In genomic region chr3:141862816-141863461, GRCm38 (mm10) we compare ENCODE assay signal across 8 mouse cellular contexts.
DNase-seq lines count a peak whose midpoint lies in the region; ATAC-seq lines count a peak whose summit lies in the region.

No protein-coding gene starts in this region.

- no peaks in the 10 kb centered on the region for H3K36me3 ChIP-seq in heart, embryonic 11.5 days (ENCODE audit: control insufficient read depth, insufficient read depth, low read length)
- no peaks in the 10 kb centered on the region for H3K36me3 ChIP-seq in kidney, embryonic 14.5 days (ENCODE audit: control insufficient read depth, insufficient read depth, low read length)
- no peaks in the 10 kb centered on the region for H3K36me3 ChIP-seq in liver, embryonic 13.5 days
- no peaks in the 10 kb centered on the region for H3K36me3 ChIP-seq in neural tube, embryonic 14.5 days (ENCODE audit: control insufficient read depth, insufficient read depth, low read length)

- H3K9me3 ChIP-seq in heart, embryonic 11.5 days (replicated peaks; ENCODE audit: control insufficient read depth, low read length): no peaks in the 10 kb centered on the region
- H3K9me3 ChIP-seq in kidney, embryonic 14.5 days (ENCODE audit: control insufficient read depth, low read length): no peaks in the 10 kb centered on the region
- no peaks in the 10 kb centered on the region for H3K9me3 ChIP-seq in liver, embryonic 13.5 days (replicated peaks)
- H3K9me3 ChIP-seq in neural tube, embryonic 14.5 days (ENCODE audit: control insufficient read depth, low read length): no peaks in the 10 kb centered on the region

- peak; percentile 60 for ATAC-seq in CD4-positive, CD25-positive, alpha-beta regulatory T cell, adult 4 months
- ATAC-seq in heart, embryonic 11.5 days (replicated peaks; ENCODE audit: insufficient number of reproducible peaks, low FRiP score, low TSS enrichment): 0 out of 2 replicates have a peak, but pooled peaks have one; percentile 46
- peak; percentile 90 for ATAC-seq in kidney, embryonic 14.5 days (ENCODE audit: low FRiP score, low TSS enrichment)
- ATAC-seq in liver, embryonic 13.5 days (ENCODE audit: low read depth): peak; percentile 48; the same call in 1 of the 2 replicates
- ATAC-seq in neural tube, embryonic 14.5 days (ENCODE audit: low read depth): peak; percentile 95

- no peaks in the 10 kb centered on the region for H3K4me1 ChIP-seq in heart, embryonic 11.5 days (ENCODE audit: control insufficient read depth, insufficient read depth, low read length)
- no peaks in the 10 kb centered on the region for H3K4me1 ChIP-seq in kidney, embryonic 14.5 days (ENCODE audit: control insufficient read depth, insufficient read depth, low read length)
- H3K4me1 ChIP-seq in liver, embryonic 13.5 days (replicated peaks): no peaks in the 10 kb centered on the region
- H3K4me1 ChIP-seq in neural tube, embryonic 14.5 days (ENCODE audit: control insufficient read depth, insufficient read depth, low read length): no peaks in the 10 kb centered on the region

- H3K4me3 ChIP-seq in heart, embryonic 11.5 days (ENCODE audit: low read depth, low read length): no peak overlapping the region
- H3K4me3 ChIP-seq in kidney, embryonic 14.5 days (ENCODE audit: low read length): no peak overlapping the region
- H3K4me3 ChIP-seq in liver, embryonic 13.5 days (replicated peaks): no peak overlapping the region
- H3K4me3 ChIP-seq in neural tube, embryonic 14.5 days (ENCODE audit: low read depth, low read length): no peak overlapping the region

- no peak overlapping the region for H3K9ac ChIP-seq in heart, embryonic 11.5 days (ENCODE audit: low read depth, low read length)
- H3K9ac ChIP-seq in kidney, embryonic 14.5 days (ENCODE audit: low read depth, low read length): no peak overlapping the region
- no peak overlapping the region for H3K9ac ChIP-seq in liver, embryonic 13.5 days
- H3K9ac ChIP-seq in neural tube, embryonic 14.5 days (replicated peaks; ENCODE audit: low read depth, low read length): no peak overlapping the region

- no peaks in the 10 kb centered on the region for H3K27me3 ChIP-seq in heart, embryonic 11.5 days (ENCODE audit: control insufficient read depth, insufficient read depth, low read length)
- no peaks in the 10 kb centered on the region for H3K27me3 ChIP-seq in kidney, embryonic 14.5 days (ENCODE audit: control insufficient read depth, insufficient read depth, low read length)
- no peaks in the 10 kb centered on the region for H3K27me3 ChIP-seq in liver, embryonic 13.5 days
- H3K27me3 ChIP-seq in neural tube, embryonic 14.5 days (ENCODE audit: control insufficient read depth, insufficient read depth, low read length): no peaks in the 10 kb centered on the region

- H3K27ac ChIP-seq in heart, embryonic 11.5 days (ENCODE audit: low read depth, low read length): no peak overlapping the region
- no peak overlapping the region for H3K27ac ChIP-seq in kidney, embryonic 14.5 days (ENCODE audit: low read depth, low read length)
- no peak overlapping the region for H3K27ac ChIP-seq in liver, embryonic 13.5 days
- no peak overlapping the region for H3K27ac ChIP-seq in neural tube, embryonic 14.5 days (ENCODE audit: low read depth, low read length)

- H3K4me2 ChIP-seq in heart, embryonic 11.5 days: peak overlapping the region; percentile 42
- H3K4me2 ChIP-seq in kidney, embryonic 14.5 days (replicated peaks; ENCODE audit: low read depth, low read length): no peak overlapping the region
- H3K4me2 ChIP-seq in liver, embryonic 13.5 days: no peak overlapping the region
- no peak overlapping the region; the same call in 1 of the 2 replicates for H3K4me2 ChIP-seq in neural tube, embryonic 14.5 days (ENCODE audit: low read depth, low read length)

- WGBS in heart, embryonic 11.5 days (ENCODE audit: insufficient replicate concordance): 17% methylated on average over 13 of the region's 13 CpGs
- WGBS in kidney, embryonic 14.5 days: 25% methylated on average over 13 of the region's 13 CpGs
- 17% methylated on average over 13 of the region's 13 CpGs for WGBS in liver, embryonic 13.5 days (ENCODE audit: insufficient replicate concordance)
- WGBS in neural tube, embryonic 14.5 days: 25% methylated on average over 13 of the region's 13 CpGs

- DNase-seq in adrenal gland, adult (ENCODE audit: inconsistent age in 2 of 2, low spot score in 1 of 2): peak; percentile 31 to 79
- peak; percentile 82 for DNase-seq in embryo, embryonic 10 days (ENCODE audit: low spot score)
- DNase-seq in liver, embryonic 13.5 days: no peak
- DNase-seq in spleen, adult 18-20 months: no peak

Comparison
In these comparisons a context has a peak if more than half of its experiments do, and no peak if none do; other contexts are left out.
1. DNase-seq: peak in adrenal gland, adult (2 of 2) and embryo, embryonic 10 days (single experiment); none in liver, embryonic 13.5 days (single experiment) and spleen, adult 18-20 months (0 of 2).
2. Peak in every context shown above with its lines, with median percentiles within 50 percentile points of each other: ATAC-seq.